Mouse (Mus musculus) CH12.LX (cell line): Measurements from ENCODE around the gene Pde5a.

Experiments
- CTCF ChIP-seq, 2 experiments: IDR thresholded peaks in 1 of 2; conservative IDR thresholded peaks in 1 of 2; 2 replicates each; pipeline ENCODE4 v1.5.1; 2011 to 2012; ENCODE audit warnings: low read depth in 2 of 2, low read length in 2 of 2, improper control_type of control experiment in 1 of 2, inconsistent platforms in 1 of 2, mild to moderate bottlenecking in 1 of 2, moderate library complexity in 1 of 2
- EP300 ChIP-seq: IDR thresholded peaks from 2 replicates; pipeline ENCODE4 v1.6.1; 2011; ENCODE audit warnings: low read length, improper control_type of control experiment
- POLR2AphosphoS2 ChIP-seq: IDR thresholded peaks from 2 replicates; pipeline ENCODE4 v1.6.1; 2011; ENCODE audit warnings: low read depth, low read length, improper control_type of control experiment

DNA sequence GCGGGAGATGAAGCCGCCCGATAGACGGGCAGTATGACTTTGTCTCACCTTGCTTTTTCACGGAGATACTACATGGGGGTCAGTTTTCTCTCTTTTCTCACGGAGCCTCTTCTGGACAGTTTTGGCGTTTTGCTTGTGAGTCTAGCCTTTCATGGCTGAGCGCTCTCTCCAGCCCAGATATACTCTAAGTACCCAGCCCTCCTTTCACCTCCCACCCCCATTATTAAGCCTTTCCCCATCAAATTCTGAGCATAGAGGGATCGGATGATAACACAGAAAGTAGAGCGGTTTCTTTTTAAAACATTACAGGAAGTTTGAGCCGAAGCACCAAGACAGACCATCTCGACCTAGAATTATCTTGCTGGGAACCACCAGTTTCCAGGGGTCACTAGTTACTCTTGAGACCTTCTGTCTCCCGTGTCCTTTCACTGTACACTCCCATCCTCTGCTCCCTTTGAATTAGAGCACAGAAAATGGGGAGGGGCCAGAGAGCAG lies 2.0 kb downstream of the Pde5a start:
- TF ChIP-seq POLR2AphosphoS2 (no peak), EP300 (no peak), CTCF (conservative IDR thresholded peaks at IDR 0.05 in 1 of 2, IDR thresholded peaks at IDR 0.05 in 1 of 2; ENCODE audit: low read depth in 2 of 2, low read length in 2 of 2) (no peak)
